Mouse (Mus musculus) forebrain, embryonic 11.5 days (tissue): ENCODE results near the gene Slc25a12. TPM values are rescaled to one million over a fixed set of nuclear protein-coding genes. Genes with fewer than 3 reads are reported as not detected.
"Not testable (repeated sequence)": the region's sequence is repeated elsewhere in the genome, so short reads cannot be mapped to it uniquely, and the experiment has no call there.

Experiments
- ATAC-seq: fragments of 200-750 bp; cut with Nextera tagmentation; replicated peaks from 2 replicates; pipeline ENCODE4 v1.8.0; 2017; ENCODE audit warnings: moderate TSS enrichment; ENCODE audit not compliant: low FRiP score
- DNase-seq: peaks from one replicate; pipeline ENCODE4 v3.0.0-alpha.2; 2017; ENCODE audit warnings: low spot score
- H3K27ac ChIP-seq: fragments of 300-500 bp; sonication (generic); 2 replicates; pipeline ENCODE4 v1.5.1; 2014; ENCODE audit warnings: low read depth, low read length
- H3K27me3 ChIP-seq: fragments of 300-500 bp; sonication (generic); 2 replicates; pipeline ENCODE4 v1.6.1; 2014; ENCODE audit warnings: mild to moderate bottlenecking, low read length, mixed read lengths; ENCODE audit not compliant: control insufficient read depth, insufficient read depth
- H3K36me3 ChIP-seq: fragments of 300-500 bp; sonication (generic); 2 replicates; pipeline ENCODE4 v1.6.1; 2014; ENCODE audit warnings: mild to moderate bottlenecking, low read length, moderate library complexity, mixed read lengths; ENCODE audit not compliant: control insufficient read depth, insufficient read depth
- H3K4me1 ChIP-seq: fragments of 300-500 bp; sonication (generic); replicated peaks from 2 replicates; pipeline ENCODE4 v1.6.1; 2014; ENCODE audit warnings: low read length, mixed read lengths; ENCODE audit not compliant: control insufficient read depth, insufficient read depth
- H3K4me2 ChIP-seq: fragments of 300-500 bp; sonication (generic); 2 replicates; pipeline ENCODE4 v1.6.1; 2014; ENCODE audit warnings: low read depth, mild to moderate bottlenecking, low read length, moderate library complexity, mixed read lengths; ENCODE audit not compliant: severe bottlenecking
- H3K4me3 ChIP-seq: fragments of 300-500 bp; sonication (generic); 2 replicates; pipeline ENCODE4 v1.5.1; 2014; ENCODE audit warnings: low read depth, low read length
- H3K9ac ChIP-seq: fragments of 300-500 bp; sonication (generic); 2 replicates; pipeline ENCODE4 v1.6.1; 2014; ENCODE audit warnings: low read length
- H3K9me3 ChIP-seq: fragments of 300-500 bp; sonication (generic); 2 replicates; pipeline ENCODE4 v1.6.1; 2016; ENCODE audit warnings: low read length, mixed read lengths; ENCODE audit not compliant: control insufficient read depth
- WGBS: fragments of 180-500 bp; shearing (Covaris S2); extraction: QIAGEN DNeasy Blood & Tissue Kit; methylation state at CpG from one replicate; pipeline ENCODE4 v1.1.7; 2014; 5-methylcytosine and 5-hydroxymethylcytosine counted together
- polyA plus RNA-seq: library from polyadenylated mRNA; unstranded; fragments of >200 nt; fragmentation: Nextera tagmentation; extraction: Ambion mirVana; gene quantifications from 2 replicates; pipeline ENCODE4 v1.2.1, GENCODE M21; 2014

The Slc25a12 gene
- polyA plus RNA-seq, 1 experiment from 2014 or later: 50.6 TPM

GRCm38 (mm10) chr2:71376433-71376906, 8.9 kb upstream of the Slc25a12 start:
- no peak for ATAC-seq
- Histone ChIP-seq H3K27ac (no peak overlapping the region), H3K36me3 (no peaks in the 10 kb centered on the region), H3K4me3 (no peak overlapping the region), H3K9ac (no peak overlapping the region), H3K4me1 (no peaks in the 10 kb centered on the region), H3K27me3 (no peaks in the 10 kb centered on the region), H3K4me2 (no peak overlapping the region), H3K9me3 (no peaks in the 10 kb centered on the region)
- 55% methylated on average over 11 of the region's 11 CpGs for WGBS
- no peak for DNase-seq

GRCm38 (mm10) chr2:71374275-71375155, 7.0 kb upstream of the Slc25a12 start:
- no peaks in the 10 kb centered on the region for H3K4me1 ChIP-seq
- no peak overlapping the region for H3K9ac ChIP-seq
- H3K9me3 ChIP-seq: no peaks in the 10 kb centered on the region
- no peaks in the 10 kb centered on the region for H3K36me3 ChIP-seq
- H3K4me3 ChIP-seq: no peak overlapping the region
- WGBS: 79% methylated on average over 8 of the region's 8 CpGs
- no peak overlapping the region for H3K4me2 ChIP-seq
- H3K27me3 ChIP-seq: no peaks in the 10 kb centered on the region
- no peak overlapping the region for H3K27ac ChIP-seq
- DNase-seq: no peak
- no peak for ATAC-seq

- ATAC-seq, H3K36me3 ChIP-seq, H3K4me1 ChIP-seq, H3K9ac ChIP-seq, H3K27ac ChIP-seq, DNase-seq, H3K27me3 ChIP-seq, H3K4me2 ChIP-seq, H3K9me3 ChIP-seq, H3K4me3 ChIP-seq: not testable (repeated sequence)
- WGBS: 88% methylated on average over 4 of the region's 4 CpGs
Measured at GRCm38 (mm10) chr2:71372261-71372660, 4.7 kb upstream of the Slc25a12 start.

- 91% methylated on average over 5 of the region's 5 CpGs for WGBS
Measured at GRCm38 (mm10) chr2:71371790-71372189, 4.2 kb upstream of the Slc25a12 start.

GRCm38 (mm10) chr2:71368086-71368485, 537 bp upstream of the Slc25a12 start:
- Histone ChIP-seq H3K27me3 (no peaks in the 10 kb centered on the region), H3K4me2 (no peak overlapping the region), H3K9ac (no peak overlapping the region), H3K4me1 (peaks cover 2% of the 10 kb centered on the region; the same call in 1 of the 2 replicates), H3K9me3 (no peaks in the 10 kb centered on the region), H3K4me3 (peak overlapping the region; percentile 51; the same call in 1 of the 2 replicates), H3K36me3 (no peaks in the 10 kb centered on the region), H3K27ac (no peak overlapping the region)
- ATAC-seq (no peak), DNase-seq (no peak)
- WGBS: 41% methylated on average over 8 of the region's 8 CpGs

More at GRCm38 (mm10) chr2:71371790-71372189, 4.2 kb upstream of the Slc25a12 start:
- H3K27ac ChIP-seq: no peak overlapping the region
- H3K36me3 ChIP-seq: no peaks in the 10 kb centered on the region
- no peaks in the 10 kb centered on the region; the same call in 1 of the 2 replicates for H3K4me1 ChIP-seq
- no peak overlapping the region for H3K9ac ChIP-seq
- DNase-seq: no peak
- H3K4me3 ChIP-seq: no peak overlapping the region
- no peaks in the 10 kb centered on the region for H3K27me3 ChIP-seq
- H3K4me2 ChIP-seq: no peak overlapping the region
- no peaks in the 10 kb centered on the region for H3K9me3 ChIP-seq
- ATAC-seq: no peak

GRCm38 (mm10) chr2:71366618-71367124, 878 bp downstream of the Slc25a12 start:
- Histone ChIP-seq H3K4me3 (peak overlapping the region; percentile 51), H3K4me2 (peak overlapping the region; percentile 65), H3K9ac (peak overlapping the region; percentile 61), H3K9me3 (no peaks in the 10 kb centered on the region), H3K4me1 (peaks cover 2% of the 10 kb centered on the region; the same call in 1 of the 2 replicates), H3K36me3 (no peaks in the 10 kb centered on the region), H3K27me3 (no peaks in the 10 kb centered on the region), H3K27ac (no peak overlapping the region)
- no peak for ATAC-seq
- DNase-seq: no peak
- WGBS: 26% methylated on average over 9 of the region's 9 CpGs

GRCm38 (mm10) chr2:71360192-71360591, 7.4 kb downstream of the Slc25a12 start:
- 88% methylated on average over 1 of the region's 1 CpGs for WGBS
- Histone ChIP-seq H3K4me3 (no peak overlapping the region), H3K27ac (no peak overlapping the region), H3K36me3 (no peaks in the 10 kb centered on the region), H3K4me1 (no peaks in the 10 kb centered on the region), H3K9me3 (no peaks in the 10 kb centered on the region), H3K27me3 (no peaks in the 10 kb centered on the region), H3K9ac (no peak overlapping the region), H3K4me2 (no peak overlapping the region)
- no peak for DNase-seq
- no peak for ATAC-seq

- WGBS: 93% methylated on average over 5 of the region's 5 CpGs
- Histone ChIP-seq H3K4me3 (no peak overlapping the region), H3K27me3 (no peaks in the 10 kb centered on the region), H3K27ac (no peak overlapping the region), H3K4me2 (no peak overlapping the region), H3K36me3 (no peaks in the 10 kb centered on the region), H3K9me3 (no peaks in the 10 kb centered on the region), H3K4me1 (no peaks in the 10 kb centered on the region), H3K9ac (no peak overlapping the region)
- ATAC-seq (no peak), DNase-seq (no peak)
Measured at GRCm38 (mm10) chr2:71358347-71358746, 9.2 kb downstream of the Slc25a12 start.
